Mouse (Mus musculus) ES-E14 (cell line): ENCODE results near the gene Cox10. TPM values are rescaled to one million over a fixed set of nuclear protein-coding genes. Genes with fewer than 3 reads are reported as not detected.

Source experiments
- DNase-seq: peaks from one replicate; pipeline ENCODE4 v3.0.0-alpha.2; 2013; ENCODE audit warnings: low read depth, low spot score
- H3K27ac ChIP-seq: 2 replicates; pipeline ENCODE4 v1.5.1; 2012; ENCODE audit warnings: low read depth, mild to moderate bottlenecking, low read length, moderate library complexity, mixed read lengths; ENCODE audit not compliant: poor library complexity, insufficient read depth, severe bottlenecking
- H3K36me3 ChIP-seq: 2 replicates; pipeline ENCODE4 v1.6.1; 2012; ENCODE audit warnings: mild to moderate bottlenecking, low read length, moderate library complexity, mixed read lengths; ENCODE audit not compliant: control insufficient read depth, poor library complexity, insufficient read depth, severe bottlenecking
- H3K4me1 ChIP-seq, 2 experiments: fragments of 150-350 bp in 1 of 2; sonication (generic) in 1 of 2; 2 replicates each; pipeline ENCODE4 v1.6.1; 2012; ENCODE audit warnings: low read length in 2 of 2, mild to moderate bottlenecking in 1 of 2, mixed read lengths in 1 of 2; ENCODE audit not compliant: control insufficient read depth in 2 of 2, insufficient read depth in 2 of 2, poor library complexity in 1 of 2
- H3K4me3 ChIP-seq, 2 experiments: fragments of 150-350 bp in 1 of 2; sonication (generic) in 1 of 2; 2 replicates each; pipeline ENCODE4 v1.5.1; 2012; ENCODE audit warnings: low read length in 2 of 2, low read depth in 1 of 2, mild to moderate bottlenecking in 1 of 2, mixed read lengths in 1 of 2; ENCODE audit not compliant: insufficient read depth in 1 of 2, poor library complexity in 1 of 2, severe bottlenecking in 1 of 2
- H3K9ac ChIP-seq: 2 replicates; pipeline ENCODE4 v1.6.1; 2012; ENCODE audit warnings: low read depth, mild to moderate bottlenecking, low read length, mixed read lengths; ENCODE audit not compliant: poor library complexity, insufficient read depth, severe bottlenecking
- H3K9me3 ChIP-seq: fragments of 150-350 bp; sonication (generic); 2 replicates; pipeline ENCODE4 v1.6.1; 2012; ENCODE audit warnings: low read depth, mild to moderate bottlenecking, low read length; ENCODE audit not compliant: control insufficient read depth, insufficient read depth
- CHD2 ChIP-seq: IDR thresholded peaks from 2 replicates; pipeline ENCODE4 v1.6.1; 2014; ENCODE audit warnings: mild to moderate bottlenecking, low read depth, low read length, inconsistent platforms
- HCFC1 ChIP-seq: IDR thresholded peaks from 2 replicates; pipeline ENCODE4 v1.6.1; 2012; ENCODE audit warnings: low read length, inconsistent platforms, borderline replicate concordance; ENCODE audit not compliant: insufficient read depth
- MAFK ChIP-seq: IDR thresholded peaks from 2 replicates; pipeline ENCODE4 v1.6.1; 2014; ENCODE audit warnings: mild to moderate bottlenecking, low read depth, low read length, inconsistent platforms; ENCODE audit not compliant: insufficient read depth
- ZC3H11A ChIP-seq: IDR thresholded peaks from 2 replicates; pipeline ENCODE4 v1.6.1; 2012; ENCODE audit warnings: low read depth, mild to moderate bottlenecking, inconsistent platforms, low read length, borderline replicate concordance
- ZNF384 ChIP-seq: IDR thresholded peaks from 2 replicates; pipeline ENCODE4 v1.6.1; 2012; ENCODE audit warnings: low read depth, low read length, inconsistent platforms
- in situ Hi-C, 2 experiments: fragments of 600-800 bp; cut with MboI; formaldehyde crosslinking; loops; one replicate each; pipeline ENCODE4 v1.15.1; 2025; ENCODE audit warnings: low sequenced_read_pairs in 2 of 2, inconsistent platforms in 1 of 2; ENCODE audit not compliant: unreplicated experiment in 2 of 2
- total RNA-seq: library from RNA; depleted of rRNA; stranded (reverse); fragments of 300-350 nt; gene quantifications from 2 replicates; pipeline ENCODE4 v1.2.3, GENCODE M21; 2012

Gene Cox10
- total RNA-seq, 1 experiment = 24.8 TPM

DNA sequence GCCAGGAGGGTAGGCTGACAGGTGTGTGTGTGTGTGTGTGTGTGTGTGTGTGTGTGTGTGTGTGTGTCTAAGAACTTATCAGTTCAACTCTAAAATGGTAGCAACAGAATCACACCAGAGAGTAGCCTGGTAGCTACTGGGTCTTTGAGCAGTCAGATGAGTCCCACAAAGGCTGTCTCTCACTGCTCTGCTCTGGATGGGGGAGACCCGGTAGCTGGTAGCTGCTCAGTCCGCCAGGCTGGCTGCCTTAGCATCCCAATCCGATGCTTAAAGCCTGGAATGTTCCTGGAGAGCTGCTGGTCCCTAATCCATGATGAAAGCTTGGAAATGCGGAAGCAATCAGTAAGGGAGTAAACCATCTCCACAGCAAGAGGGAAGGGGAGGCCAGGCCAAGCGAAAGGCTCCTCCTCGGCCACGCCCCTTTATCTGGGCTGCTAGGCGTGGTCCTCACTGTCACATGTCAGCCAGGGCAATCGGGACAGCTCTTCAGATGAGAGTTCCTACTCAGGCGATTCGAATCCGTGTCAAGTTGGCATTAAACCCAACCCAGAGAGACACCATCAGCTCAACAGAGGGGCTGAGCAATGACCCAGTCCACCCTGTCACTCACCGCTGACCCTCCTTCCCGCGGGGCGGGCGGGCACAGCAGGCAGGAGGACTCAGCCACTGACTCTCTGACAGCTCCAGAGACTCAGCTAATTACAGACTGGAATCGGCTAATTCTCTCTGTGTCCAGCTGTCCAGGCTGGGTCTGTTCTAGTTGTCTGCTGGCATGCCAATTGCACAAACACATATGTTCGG is 127.2 kb downstream of the Cox10 start:
- DNase-seq = peak; percentile 78
- Histone ChIP-seq H3K27ac (peak overlapping the region; percentile 14), H3K9ac (peak overlapping the region; percentile 15; the same call in 1 of the 2 replicates), H3K4me3 (peak overlapping the region; percentile 14 to 49; a peak in 3 of 4 replicates), H3K36me3 (no peaks in the 10 kb centered on the region), H3K9me3 (no peaks in the 10 kb centered on the region), H3K4me1 (peaks cover 16 to 35% of the 10 kb centered on the region in 2 experiments)
- TF ChIP-seq ZNF384 = no peak
- no peak for TF ChIP-seq ZC3H11A
- TF ChIP-seq MAFK = no peak
- no peak for TF ChIP-seq HCFC1
- no peak for TF ChIP-seq CHD2
- in situ Hi-C loops = no loop called here

- H3K4me1 ChIP-seq = peaks cover 8 to 22% of the 10 kb centered on the region in 2 experiments
- H3K9ac ChIP-seq = no peak overlapping the region
- DNase-seq = no peak
- no peaks in the 10 kb centered on the region for H3K36me3 ChIP-seq
- TF ChIP-seq MAFK (no peak), HCFC1 (no peak), ZNF384 (no peak), ZC3H11A (no peak), CHD2 (no peak)
- H3K4me3 ChIP-seq = no peak overlapping the region
- in situ Hi-C loops = no loop called here
- no peaks in the 10 kb centered on the region for H3K9me3 ChIP-seq
- no peak overlapping the region for H3K27ac ChIP-seq
Measured at GRCm38 (mm10) chr11:63948371-63948770, 130.9 kb downstream of the Cox10 start.

- DNase-seq = no peak
- Histone ChIP-seq H3K27ac (no peak overlapping the region), H3K4me3 (no peak overlapping the region), H3K36me3 (no peaks in the 10 kb centered on the region), H3K9ac (no peak overlapping the region), H3K4me1 (peaks cover 0 to 15% of the 10 kb centered on the region in 2 experiments; a peak in 2 of 4 replicates), H3K9me3 (no peaks in the 10 kb centered on the region)
- TF ChIP-seq HCFC1 (no peak), MAFK (no peak), ZC3H11A (no peak), ZNF384 (no peak), CHD2 (no peak)
- in situ Hi-C loops = no loop called here
Measured at GRCm38 (mm10) chr11:63947024-63947423, 132.2 kb downstream of the Cox10 start.

GRCm38 (mm10) chr11:63943947-63944346 is 135.3 kb downstream of the Cox10 start:
- in situ Hi-C loops = no loop called here
- Histone ChIP-seq H3K9me3 (no peaks in the 10 kb centered on the region), H3K27ac (no peak overlapping the region), H3K4me1 (peaks cover 0 to 2% of the 10 kb centered on the region in 2 experiments; a peak in 1 of 4 replicates), H3K9ac (no peak overlapping the region), H3K4me3 (no peak overlapping the region), H3K36me3 (no peaks in the 10 kb centered on the region)
- DNase-seq = no peak
- TF ChIP-seq CHD2 = no peak
- TF ChIP-seq ZC3H11A = no peak
- TF ChIP-seq ZNF384 = no peak
- TF ChIP-seq HCFC1 = no peak
- TF ChIP-seq MAFK = no peak

DNA sequence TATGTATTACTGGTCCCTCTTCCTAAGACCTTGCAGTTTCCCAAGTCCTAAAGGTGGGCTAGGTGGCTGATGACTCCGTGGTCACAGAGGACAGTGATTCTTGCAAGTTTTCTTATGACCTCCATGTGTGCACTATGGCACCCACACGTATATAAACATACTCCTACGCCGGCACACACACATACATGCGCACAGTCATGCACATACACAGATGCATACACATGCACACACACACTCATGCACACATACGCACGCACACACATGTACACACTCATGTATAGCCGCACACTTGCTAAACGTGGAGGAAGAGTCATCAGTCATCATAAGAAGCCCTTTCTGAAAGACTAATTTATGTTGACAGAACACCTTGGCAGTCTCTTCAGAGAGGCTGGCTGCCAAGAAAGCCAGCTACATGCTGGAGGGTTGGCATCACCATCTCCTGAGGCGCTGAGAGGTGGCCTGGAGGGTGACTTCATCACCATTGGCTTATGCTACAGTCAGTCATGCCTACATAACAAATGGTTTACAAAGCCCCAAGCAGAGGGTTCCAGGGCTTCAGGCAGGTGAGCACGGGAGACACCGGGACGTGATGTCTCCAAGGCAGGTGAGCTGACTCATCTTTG is 135.9 kb downstream of the Cox10 start:
- peaks cover 0 to 2% of the 10 kb centered on the region in 2 experiments; a peak in 1 of 4 replicates for H3K4me1 ChIP-seq
- TF ChIP-seq HCFC1 (no peak), ZC3H11A (no peak), MAFK (no peak), ZNF384 (no peak), CHD2 (no peak)
- in situ Hi-C loops = no loop called here

More for the DNA sequence above, 135.9 kb downstream of the Cox10 start:
- H3K36me3 ChIP-seq = no peaks in the 10 kb centered on the region
- DNase-seq = no peak
- H3K9ac ChIP-seq = no peak overlapping the region
- H3K9me3 ChIP-seq = no peaks in the 10 kb centered on the region
- no peak overlapping the region for H3K4me3 ChIP-seq
- H3K27ac ChIP-seq = no peak overlapping the region
